Mouse (Mus musculus) liver, adult 2 months (tissue): ENCODE data around the gene Irgq.

Experiments used
- CTCF ChIP-seq: fragments of 200-500 bp; IDR thresholded peaks from 2 replicates; pipeline ENCODE4 v1.5.1; 2011; ENCODE audit warnings: low read depth, low read length, control low read depth
- POLR2A ChIP-seq: fragments of 200-500 bp; IDR thresholded peaks from 2 replicates; pipeline ENCODE4 v1.6.1; 2011; ENCODE audit warnings: low read length, control low read depth; ENCODE audit not compliant: insufficient read depth; ENCODE audit errors: extremely low read depth

DNA sequence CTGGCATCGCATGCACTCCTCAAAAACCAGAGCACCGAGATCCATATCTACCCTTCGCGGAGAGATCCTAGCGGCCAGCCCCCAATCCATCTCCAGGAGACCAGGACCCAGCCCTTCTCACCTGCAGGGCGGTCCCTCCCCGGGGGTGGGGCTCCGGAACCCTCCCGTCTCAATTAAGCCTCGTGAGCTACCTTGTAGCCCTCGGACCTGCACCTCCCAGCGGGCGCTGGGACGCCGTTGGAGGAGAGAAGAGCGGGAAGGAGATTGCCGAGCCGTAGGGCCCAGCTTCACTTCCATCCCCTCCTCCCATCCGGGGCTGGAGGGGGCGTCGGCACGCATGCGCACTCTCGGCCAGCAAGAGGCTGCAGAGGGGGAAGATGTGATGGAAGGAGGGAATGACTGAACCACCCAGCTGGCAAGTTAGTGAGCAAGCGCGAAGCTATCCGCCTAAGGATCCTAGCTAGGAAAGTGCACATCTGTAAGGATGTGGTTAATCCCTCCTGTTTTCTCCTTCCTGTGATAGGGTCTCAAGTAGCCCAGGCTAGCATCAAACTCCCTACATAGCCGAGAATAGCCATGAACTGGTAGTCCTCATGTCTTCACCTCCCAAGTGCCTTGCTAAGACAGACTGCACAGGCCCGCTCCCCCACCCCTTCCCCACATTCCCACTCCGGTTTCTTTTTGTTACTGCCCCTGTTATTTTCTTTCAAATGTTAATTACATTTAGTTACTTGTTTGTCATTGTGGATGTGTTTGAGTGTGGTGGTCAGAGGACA is 57.0 kb downstream of the Irgq start, which contains the start of the genes Ethe1 and Zfp575:
- TF ChIP-seq POLR2A (no peak), CTCF (no peak)
